Mouse (Mus musculus): ENCODE measurements around the gene Pja2.

GRCm38 (mm10) chr17:64242310-64242859, 89.3 kb downstream of the Pja2 start:
- TF ChIP-seq POLR2A (IDR thresholded peaks at IDR 0.05; ENCODE audit: insufficient read depth, low read depth, low read length) (no peak), CTCF (IDR thresholded peaks at IDR 0.05; ENCODE audit: insufficient read depth, low read depth, low read length) (no peak)

All from olfactory bulb, adult 2 months (tissue).